ENCODE assay signal across 8 mouse cellular contexts in the genomic region with DNA sequence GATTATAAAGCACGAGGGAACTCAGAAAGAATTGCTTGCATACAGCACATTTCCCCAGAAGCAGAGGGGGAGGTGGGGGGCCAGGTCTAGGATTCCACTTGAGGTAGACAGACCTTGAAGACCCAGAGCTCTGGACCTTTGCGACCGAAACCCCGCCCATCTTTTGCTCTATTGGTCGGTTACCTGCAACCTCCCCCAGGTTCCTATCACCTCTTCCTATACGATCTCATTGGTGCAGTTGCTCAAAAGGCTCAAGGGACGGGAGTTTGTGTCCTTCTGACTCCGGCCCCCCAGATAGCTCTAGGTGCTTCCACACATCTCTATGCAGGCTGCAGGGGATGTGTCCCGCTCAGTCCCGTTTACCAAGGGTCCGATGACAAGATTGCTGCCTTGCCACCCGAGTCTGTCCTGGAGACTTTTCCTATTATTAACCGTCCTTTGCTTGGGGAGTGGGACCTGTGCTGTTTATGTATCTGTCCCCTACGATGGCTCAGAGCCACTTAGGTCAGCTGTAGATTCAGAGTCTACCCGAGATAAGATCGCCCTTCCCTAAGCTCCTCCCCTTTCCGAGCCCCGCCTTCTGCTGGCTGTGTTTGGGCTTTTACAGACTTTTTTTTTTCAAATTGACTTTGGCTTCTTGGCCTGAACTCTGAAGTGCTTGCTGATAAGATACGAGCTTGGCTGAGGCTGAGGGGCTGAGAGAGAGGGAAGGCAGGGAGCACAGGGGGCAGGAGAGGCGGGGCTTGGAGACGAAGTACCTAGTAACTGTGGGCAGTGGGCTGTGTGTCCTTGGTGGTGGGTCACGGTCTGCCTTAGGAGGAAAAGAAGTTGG. TPM values are rescaled to one million over a fixed set of nuclear protein-coding genes. Genes with fewer than 3 reads are reported as not detected.
DNase-seq lines count a peak whose midpoint lies in the region; ATAC-seq and TF ChIP-seq lines count a peak whose summit lies in the region.

No protein-coding gene starts in this region.

- DNase-seq in ES-CJ7 (ENCODE audit: low read depth, low spot score): peak; percentile 34
- peak; percentile 89 for DNase-seq in adrenal gland, adult 2 months
- DNase-seq in heart, adult 18-20 months: peak; percentile 68 to 71
- DNase-seq in liver, postnatal 0 days: peak; percentile 79
- no peak for DNase-seq in cerebellum, postnatal 36 days
- DNase-seq in layer of hippocampus, adult 9-10 months (ENCODE audit: low spot score): no peak

- no peaks in the 10 kb centered on the region for H3K36me3 ChIP-seq in intestine, postnatal 0 days (ENCODE audit: control insufficient read depth, insufficient read depth)
- H3K36me3 ChIP-seq in liver, postnatal 0 days (replicated peaks; ENCODE audit: insufficient read depth, low read length): no peaks in the 10 kb centered on the region
- H3K36me3 ChIP-seq in small intestine, adult 2 months (ENCODE audit: control insufficient read depth, insufficient read depth, low read length): no peaks in the 10 kb centered on the region

- no peaks in the 10 kb centered on the region for H3K9me3 ChIP-seq in intestine, postnatal 0 days (ENCODE audit: control insufficient read depth)
- peaks cover under 1% of the 10 kb centered on the region; the same call in 1 of the 2 replicates for H3K9me3 ChIP-seq in liver, postnatal 0 days (ENCODE audit: low read length)

- no peak for TF ChIP-seq EP300 in liver, postnatal 0 days (IDR thresholded peaks at IDR 0.05; ENCODE audit: low read depth)

- peak; percentile 65 for ATAC-seq in intestine, postnatal 0 days
- peak; percentile 75 for ATAC-seq in liver, postnatal 0 days

- no peak for TF ChIP-seq CTCF in intestine, postnatal 0 days (IDR thresholded peaks at IDR 0.05; ENCODE audit: low read depth)
- TF ChIP-seq CTCF in liver, postnatal 0 days (IDR thresholded peaks at IDR 0.05; ENCODE audit: low read depth): no peak
- TF ChIP-seq CTCF in small intestine, adult 2 months (IDR thresholded peaks at IDR 0.05; ENCODE audit: extremely low read depth, insufficient read length, insufficient replicate concordance, low read depth, low read length): no peak

- peaks cover 10% of the 10 kb centered on the region for H3K4me1 ChIP-seq in intestine, postnatal 0 days (replicated peaks; ENCODE audit: control insufficient read depth, insufficient read depth, low read length)
- peaks cover 28% of the 10 kb centered on the region for H3K4me1 ChIP-seq in liver, postnatal 0 days (ENCODE audit: insufficient read depth)
- H3K4me1 ChIP-seq in small intestine, adult 2 months (ENCODE audit: control insufficient read depth, insufficient read depth, insufficient read length, low read length): peaks cover 23% of the 10 kb centered on the region

- no peak for TF ChIP-seq POLR2A in small intestine, adult 2 months (IDR thresholded peaks at IDR 0.05; ENCODE audit: low read depth, low read length)

- peak overlapping the region; percentile 62 for H3K4me2 ChIP-seq in intestine, postnatal 0 days (replicated peaks; ENCODE audit: low read depth)
- peak overlapping the region; percentile 66 for H3K4me2 ChIP-seq in liver, postnatal 0 days (ENCODE audit: low read depth, low read length)

- WGBS in intestine, postnatal 0 days: 7% methylated on average over 22 of the region's 22 CpGs
- 9% methylated on average over 22 of the region's 22 CpGs for WGBS in liver, postnatal 0 days (ENCODE audit: insufficient replicate concordance)
- 7% methylated on average over 22 of the region's 22 CpGs for WGBS in small intestine, adult 2 months

- H3K27ac ChIP-seq in intestine, postnatal 0 days (ENCODE audit: low read depth, low read length): peak overlapping the region; percentile 66
- peak overlapping the region; percentile 91 for H3K27ac ChIP-seq in liver, postnatal 0 days (ENCODE audit: low read depth)
- peak overlapping the region; percentile 91 for H3K27ac ChIP-seq in small intestine, adult 2 months (ENCODE audit: insufficient read depth, low read depth, low read length)

- peak overlapping the region; percentile 22; the same call in 1 of the 2 replicates for H3K4me3 ChIP-seq in intestine, postnatal 0 days (ENCODE audit: low read depth, low read length)
- H3K4me3 ChIP-seq in liver, postnatal 0 days (ENCODE audit: low read depth, low read length): peak overlapping the region; percentile 12
- peak overlapping the region; percentile 51 for H3K4me3 ChIP-seq in small intestine, adult 2 months (ENCODE audit: low read depth, low read length)

- H3K9ac ChIP-seq in intestine, postnatal 0 days (ENCODE audit: low read depth, low read length): no peak overlapping the region
- peak overlapping the region; percentile 38; the same call in 1 of the 2 replicates for H3K9ac ChIP-seq in liver, postnatal 0 days (replicated peaks)

- no peaks in the 10 kb centered on the region for H3K27me3 ChIP-seq in intestine, postnatal 0 days (replicated peaks; ENCODE audit: control insufficient read depth, insufficient read depth, low read length)
- H3K27me3 ChIP-seq in liver, postnatal 0 days (ENCODE audit: insufficient read depth, low read length): no peaks in the 10 kb centered on the region
- H3K27me3 ChIP-seq in small intestine, adult 2 months (ENCODE audit: control insufficient read depth, insufficient read depth, low read length): no peaks in the 10 kb centered on the region

RNA-seq across cellular contexts. Expression of a gene that starts 44.1 kb away (rescaled TPM):
- total RNA-seq in adrenal gland, adult 2 months (2021): 10 to 100 TPM; 55.1 to 71.3 TPM
- polyA plus RNA-seq in adrenal gland, adult 2 months (2012; rRNA removed): 52.3 and 57.9 TPM in 2 replicates
- 10 to 100 TPM; 16.4 to 19.8 TPM for total RNA-seq in heart, adult 18-20 months (2021)
- polyA plus RNA-seq in intestine, postnatal 0 days (2015; fragmentation: Nextera tagmentation; extraction: Ambion mirVana): 30.5 and 33.5 TPM in 2 replicates
- 31.4 and 32.4 TPM in 2 replicates for polyA plus RNA-seq in liver, postnatal 0 days (2015; fragmentation: Nextera tagmentation; extraction: Ambion mirVana)
- 13.5 and 24.4 TPM in 2 replicates for polyA plus RNA-seq in small intestine, adult 2 months (2012; rRNA removed)

Comparison
In these comparisons a context has a peak if more than half of its experiments do, and no peak if none do; other contexts are left out.
1. DNase-seq: peak in ES-CJ7 (single experiment), adrenal gland, adult 2 months (single experiment), heart, adult 18-20 months (2 of 2) and liver, postnatal 0 days (single experiment); none in cerebellum, postnatal 36 days (0 of 2) and layer of hippocampus, adult 9-10 months (single experiment).
2. Peak in every context shown above with its lines, with median percentiles within 50 percentile points of each other: H3K27ac ChIP-seq and H3K4me3 ChIP-seq.